27 mouse cellular contexts compared by ENCODE assay signal in genomic region chr12:75090957-75091356, GRCm38 (mm10).
"Had no signal": no experiment of that assay in that cellular context is flagged by ENCODE, and none has a peak within 500 bp of the region (broad histone marks: within the 10 kb centered on the region; RNA-seq: fewer than 3 reads in every experiment).

No protein-coding gene starts in this region.

- H3K27me3 ChIP-seq: hindbrain, embryonic 12.5 days; intestine, embryonic 15.5 days; limb, embryonic 13.5 days; limb, embryonic 15.5 days; liver, embryonic 12.5 days had no signal

- H3K4me1 ChIP-seq: hindbrain, embryonic 10.5 days; hindbrain, embryonic 12.5 days; intestine, embryonic 15.5 days; limb, embryonic 13.5 days; limb, embryonic 15.5 days; liver, embryonic 12.5 days had no signal

- H3K9ac ChIP-seq: hindbrain, embryonic 12.5 days; hindbrain, embryonic 14.5 days; intestine, embryonic 15.5 days; limb, embryonic 13.5 days; limb, embryonic 15.5 days; liver, embryonic 12.5 days; liver, embryonic 14.5 days had no signal

- H3K4me3 ChIP-seq: heart, adult 2 months; hindbrain, embryonic 10.5 days; hindbrain, embryonic 12.5 days; intestine, embryonic 15.5 days; layer of hippocampus, adult 2 months; limb, embryonic 13.5 days; limb, embryonic 15.5 days; liver, embryonic 12.5 days had no signal

- H3K27ac ChIP-seq: heart, adult 2 months; hindbrain, embryonic 10.5 days; hindbrain, embryonic 12.5 days; hindbrain, embryonic 14.5 days; intestine, embryonic 15.5 days; layer of hippocampus, adult 2 months; limb, embryonic 13.5 days; limb, embryonic 15.5 days; liver, embryonic 12.5 days; liver, embryonic 14.5 days had no signal

- ATAC-seq: hindbrain, embryonic 16.5 days; inflammation-experienced regulatory T-cells, adult 6 months; intestine, embryonic 15.5 days; intestine, postnatal 0 days; liver, embryonic 12.5 days had no signal

- H3K36me3 ChIP-seq: hindbrain, embryonic 10.5 days; hindbrain, embryonic 12.5 days; intestine, embryonic 15.5 days; limb, embryonic 13.5 days; limb, embryonic 15.5 days; liver, embryonic 12.5 days had no signal

- H3K9me3 ChIP-seq: hindbrain, embryonic 10.5 days; hindbrain, embryonic 12.5 days; intestine, embryonic 15.5 days; limb, embryonic 13.5 days; limb, embryonic 15.5 days; liver, embryonic 12.5 days had no signal

- H3K4me2 ChIP-seq: heart, embryonic 11.5 days; hindbrain, embryonic 12.5 days; hindbrain, embryonic 14.5 days; intestine, embryonic 15.5 days; limb, embryonic 13.5 days; limb, embryonic 15.5 days; liver, embryonic 12.5 days had no signal

- DNase-seq: gastrocnemius, postnatal 14 days; gastrocnemius, postnatal 36 days; heart, adult 11 months; heart, adult 2 months; heart, postnatal 10 days; heart, postnatal 4 days; kidney, adult 18-20 months; kidney, adult 8-10 months; kidney, postnatal 10 days; kidney, postnatal 25 days; kidney, postnatal 4 days; layer of hippocampus, adult 9-11 months; layer of hippocampus, postnatal 36 days; left cerebral cortex, postnatal 4 days had no signal
